Mouse (Mus musculus) neural tube, embryonic 15.5 days (tissue): Measurements from ENCODE around the gene Kcnc1. TPM values are rescaled to one million over a fixed set of nuclear protein-coding genes. Genes with fewer than 3 reads are reported as not detected.

ENCODE experiments used
- ATAC-seq: fragments of 200-750 bp; cut with Nextera tagmentation; 2 replicates; pipeline ENCODE4 v1.8.0; 2017; ENCODE audit warnings: mild to moderate bottlenecking, moderate TSS enrichment, moderate library complexity; ENCODE audit not compliant: low FRiP score
- H3K27ac ChIP-seq: fragments of 300-500 bp; sonication (generic); replicated peaks from 2 replicates; pipeline ENCODE4 v1.5.1; 2015; ENCODE audit warnings: mild to moderate bottlenecking, inconsistent platforms
- H3K27me3 ChIP-seq: fragments of 300-500 bp; sonication (generic); replicated peaks from 2 replicates; pipeline ENCODE4 v1.6.1; 2015; ENCODE audit warnings: inconsistent platforms
- H3K36me3 ChIP-seq: fragments of 300-500 bp; sonication (generic); 2 replicates; pipeline ENCODE4 v1.6.1; 2015; ENCODE audit warnings: inconsistent platforms
- H3K4me1 ChIP-seq: fragments of 300-500 bp; sonication (generic); 2 replicates; pipeline ENCODE4 v1.6.1; 2015; ENCODE audit warnings: inconsistent platforms
- H3K4me2 ChIP-seq: fragments of 300-500 bp; sonication (generic); 2 replicates; pipeline ENCODE4 v1.6.1; 2015; ENCODE audit warnings: inconsistent platforms, mild to moderate bottlenecking, moderate library complexity
- H3K4me3 ChIP-seq: fragments of 300-500 bp; sonication (generic); replicated peaks from 2 replicates; pipeline ENCODE4 v1.5.1; 2015; ENCODE audit warnings: mild to moderate bottlenecking, inconsistent platforms
- H3K9ac ChIP-seq: fragments of 300-500 bp; sonication (generic); replicated peaks from 2 replicates; pipeline ENCODE4 v1.6.1; 2015; ENCODE audit warnings: mild to moderate bottlenecking, inconsistent platforms
- H3K9me3 ChIP-seq: fragments of 300-500 bp; sonication (generic); replicated peaks from 2 replicates; pipeline ENCODE4 v1.6.1; 2016; ENCODE audit warnings: inconsistent platforms
- WGBS: fragments of 180-500 bp; shearing (Covaris S2); methylation state at CpG from one replicate; pipeline ENCODE4 v1.1.7; 2015; ENCODE audit warnings: mixed read lengths; 5-methylcytosine and 5-hydroxymethylcytosine counted together
- polyA plus RNA-seq: library from polyadenylated mRNA; unstranded; fragments of >200 nt; fragmentation: Nextera tagmentation; extraction: Ambion mirVana; gene quantifications from 2 replicates; pipeline ENCODE4 v1.2.1, GENCODE M21; 2015

Kcnc1 gene
- polyA plus RNA-seq, 1 experiment from 2014 or later: 19.4 TPM

- ATAC-seq: 0 out of 2 replicates have a peak, but pooled peaks have one; percentile 22
- Histone ChIP-seq H3K36me3 (no peaks in the 10 kb centered on the region), H3K4me3 (no peak overlapping the region), H3K9ac (no peak overlapping the region), H3K4me1 (peaks cover 18% of the 10 kb centered on the region), H3K27me3 (no peaks in the 10 kb centered on the region), H3K9me3 (no peaks in the 10 kb centered on the region), H3K27ac (peak overlapping the region; percentile 15; the same call in 1 of the 2 replicates), H3K4me2 (no peak overlapping the region)
- WGBS: 41% methylated on average over 10 of the region's 10 CpGs
Observed at GRCm38 (mm10) chr7:46483050-46483449, 86.8 kb downstream of the Kcnc1 start.

DNA sequence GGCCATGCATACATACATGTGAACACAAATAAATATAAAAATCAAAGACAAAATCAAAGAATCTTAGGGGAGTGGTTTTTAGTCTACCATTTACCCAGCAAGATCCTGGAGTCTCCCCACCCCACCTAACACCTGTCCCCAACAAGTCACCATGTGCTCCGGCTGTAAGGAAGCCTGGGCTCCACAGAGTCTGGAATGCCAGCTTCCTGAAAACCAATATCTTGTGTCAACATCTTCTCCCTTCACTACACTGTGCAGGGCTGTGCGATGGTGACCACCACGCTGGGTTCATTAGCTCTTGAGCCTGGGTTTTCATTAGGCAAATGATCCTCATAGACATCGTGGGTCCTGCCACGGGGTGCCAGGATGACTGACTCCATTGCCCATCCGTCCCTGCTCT lies 87.9 kb downstream of the Kcnc1 start:
- WGBS: 87% methylated on average over 6 of the region's 6 CpGs
- H3K27ac ChIP-seq: no peak overlapping the region
- H3K27me3 ChIP-seq: no peaks in the 10 kb centered on the region
- peaks cover 18% of the 10 kb centered on the region for H3K4me1 ChIP-seq
- no peak overlapping the region for H3K4me2 ChIP-seq
- H3K9ac ChIP-seq: no peak overlapping the region
- no peak overlapping the region for H3K4me3 ChIP-seq
- ATAC-seq: no peak
- no peaks in the 10 kb centered on the region for H3K9me3 ChIP-seq
- no peaks in the 10 kb centered on the region for H3K36me3 ChIP-seq

- WGBS: 72% methylated on average over 5 of the region's 5 CpGs
Observed at GRCm38 (mm10) chr7:46486761-46487160, 90.5 kb downstream of the Kcnc1 start.

DNA sequence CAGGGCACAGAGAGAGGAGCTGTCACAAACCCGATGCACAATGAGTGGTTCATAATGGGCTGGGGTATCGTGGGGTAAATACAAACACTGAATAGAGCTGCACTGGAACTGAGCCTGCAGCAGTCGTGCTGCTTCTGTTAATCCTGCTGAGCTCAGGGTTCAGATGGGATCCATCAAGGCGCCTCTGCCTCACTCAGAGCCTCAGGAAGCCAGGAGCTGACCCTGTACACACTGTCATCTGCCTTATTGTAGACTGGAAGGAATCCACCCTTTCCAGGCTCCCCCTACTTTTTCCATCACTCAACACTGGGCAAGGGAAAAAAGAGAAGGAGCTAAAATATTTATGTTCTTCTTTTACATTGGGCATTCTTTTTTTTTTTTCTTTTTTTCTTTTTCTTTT lies 91.1 kb downstream of the Kcnc1 start:
- no peak for ATAC-seq
- Histone ChIP-seq H3K9ac (no peak overlapping the region), H3K4me1 (peaks cover 11% of the 10 kb centered on the region), H3K4me2 (no peak overlapping the region), H3K9me3 (no peaks in the 10 kb centered on the region), H3K27ac (no peak overlapping the region), H3K27me3 (no peaks in the 10 kb centered on the region), H3K36me3 (no peaks in the 10 kb centered on the region), H3K4me3 (no peak overlapping the region)
- WGBS: 48% methylated on average over 4 of the region's 4 CpGs

More at GRCm38 (mm10) chr7:46486761-46487160, 90.5 kb downstream of the Kcnc1 start:
- H3K4me2 ChIP-seq: no peak overlapping the region
- no peak overlapping the region for H3K27ac ChIP-seq
- no peak overlapping the region for H3K9ac ChIP-seq
- no peak for ATAC-seq
- no peaks in the 10 kb centered on the region for H3K27me3 ChIP-seq
- H3K9me3 ChIP-seq: no peaks in the 10 kb centered on the region
- H3K4me1 ChIP-seq: peaks cover 11% of the 10 kb centered on the region
- no peaks in the 10 kb centered on the region for H3K36me3 ChIP-seq
- no peak overlapping the region for H3K4me3 ChIP-seq

Other genes with a start within 250 kb of the Kcnc1 start
- gene Abcc8, start 216.5 kb upstream of the Kcnc1 start, polyA plus RNA-seq: 11.2 and 12.4 TPM in 2 replicates
- gene Ush1c, start 158.0 kb upstream of the Kcnc1 start, polyA plus RNA-seq: 2.1 and 5.0 TPM in 2 replicates
- gene Otog, start 155.5 kb upstream of the Kcnc1 start, polyA plus RNA-seq: 0.09 TPM in 1 of 2 replicates, not detected in the other
- 2.2 and 2.3 TPM in 2 replicates for gene Myod1, start 20.0 kb upstream of the Kcnc1 start, polyA plus RNA-seq
- gene Sergef, start 243.3 kb downstream of the Kcnc1 start, polyA plus RNA-seq: 42.3 and 49.1 TPM in 2 replicates